Mouse (Mus musculus) megakaryocyte, embryonic 14.5 days (primary cell): ENCODE data around the gene Bcl2.

Experiments
- FLI1 ChIP-seq: IDR thresholded peaks from 2 replicates; pipeline ENCODE4 v1.6.1; 2012; ENCODE audit warnings: low read length, inconsistent platforms, mixed read lengths
- GATA1 ChIP-seq: IDR thresholded peaks from 3 replicates; pipeline ENCODE4 v1.6.1; 2012; ENCODE audit warnings: mixed read lengths, low read length, inconsistent platforms, borderline replicate concordance

- TF ChIP-seq GATA1: no peak
- no peak for TF ChIP-seq FLI1
These were observed 77.4 kb downstream of the Bcl2 start for GRCm38 (mm10) chr1:106636714-106637113.
